Mouse (Mus musculus) forebrain, embryonic 12.5 days (tissue): ENCODE measurements at regions not wholly inside any gene's neighbourhood (a gene's known extent, or its start where the extent isn't known, plus 50 kb on each side); places are given as distances from the start of the nearest gene placed in this dataset.

Experiments
- ATAC-seq: fragments of 200-750 bp; cut with Nextera tagmentation; 2 replicates; pipeline ENCODE4 v1.8.0; 2017; ENCODE audit warnings: moderate TSS enrichment; ENCODE audit not compliant: low FRiP score
- H3K27ac ChIP-seq: fragments of 300-500 bp; sonication (generic); 2 replicates; pipeline ENCODE4 v1.5.1; 2016; ENCODE audit warnings: mild to moderate bottlenecking
- H3K27me3 ChIP-seq: fragments of 300-500 bp; sonication (generic); 2 replicates; pipeline ENCODE4 v1.6.1; 2016; ENCODE audit warnings: mild to moderate bottlenecking
- H3K36me3 ChIP-seq: fragments of 300-500 bp; sonication (generic); replicated peaks from 2 replicates; pipeline ENCODE4 v1.6.1; 2016; ENCODE audit warnings: mild to moderate bottlenecking
- H3K4me1 ChIP-seq: fragments of 300-500 bp; sonication (generic); 2 replicates; pipeline ENCODE4 v1.6.1; 2016
- H3K4me2 ChIP-seq: fragments of 300-500 bp; sonication (generic); 2 replicates; pipeline ENCODE4 v1.6.1; 2016; ENCODE audit warnings: mild to moderate bottlenecking, moderate library complexity
- H3K4me3 ChIP-seq: fragments of 300-500 bp; sonication (generic); replicated peaks from 2 replicates; pipeline ENCODE4 v1.5.1; 2016; ENCODE audit warnings: mild to moderate bottlenecking
- H3K9ac ChIP-seq: fragments of 300-500 bp; sonication (generic); 2 replicates; pipeline ENCODE4 v1.6.1; 2016; ENCODE audit warnings: mild to moderate bottlenecking
- H3K9me3 ChIP-seq: fragments of 300-500 bp; sonication (generic); 2 replicates; pipeline ENCODE4 v1.6.1; 2016
- WGBS: fragments of 180-500 bp; shearing (Covaris S2); methylation state at CpG from one replicate; pipeline ENCODE4 v1.1.7; 2016; 5-methylcytosine and 5-hydroxymethylcytosine counted together

- no peak for ATAC-seq
- WGBS, result 77% methylated on average over 2 of the region's 2 CpGs
- Histone ChIP-seq H3K4me3 (no peak overlapping the region), H3K4me2 (no peak overlapping the region), H3K9me3 (no peaks in the 10 kb centered on the region), H3K4me1 (no peaks in the 10 kb centered on the region), H3K36me3 (no peaks in the 10 kb centered on the region), H3K27me3 (no peaks in the 10 kb centered on the region), H3K9ac (no peak overlapping the region), H3K27ac (no peak overlapping the region)
Observed at GRCm38 (mm10) chr2:138733846-138734245, 477.5 kb downstream of the Btbd3 start.

DNA sequence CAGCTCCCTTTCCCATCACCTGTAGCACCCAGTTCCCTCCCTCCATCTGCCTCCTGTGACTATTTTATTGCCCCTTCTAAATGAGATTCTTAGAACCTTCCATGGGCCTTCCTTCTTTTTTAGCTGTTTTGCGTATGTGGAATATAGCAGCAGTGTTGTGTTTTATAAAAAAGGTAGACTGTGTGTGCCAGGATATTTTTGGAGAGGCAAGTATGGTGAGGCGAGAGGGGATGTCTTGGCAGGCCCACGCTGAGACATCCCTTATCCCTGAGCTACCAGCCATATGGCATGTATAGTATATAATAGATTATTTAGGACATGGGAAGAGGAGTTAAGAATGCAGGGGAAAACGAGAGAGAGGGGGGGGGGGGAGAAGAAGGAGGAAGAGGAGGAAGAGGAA, 488.4 kb downstream of the Btbd3 start:
- Histone ChIP-seq H3K36me3 (no peaks in the 10 kb centered on the region), H3K9ac (no peak overlapping the region), H3K27ac (no peak overlapping the region), H3K4me1 (no peaks in the 10 kb centered on the region), H3K4me2 (no peak overlapping the region), H3K27me3 (no peaks in the 10 kb centered on the region), H3K4me3 (no peak overlapping the region), H3K9me3 (no peaks in the 10 kb centered on the region)
- WGBS, result 82% methylated on average over 4 of the region's 4 CpGs
- no peak for ATAC-seq

DNA sequence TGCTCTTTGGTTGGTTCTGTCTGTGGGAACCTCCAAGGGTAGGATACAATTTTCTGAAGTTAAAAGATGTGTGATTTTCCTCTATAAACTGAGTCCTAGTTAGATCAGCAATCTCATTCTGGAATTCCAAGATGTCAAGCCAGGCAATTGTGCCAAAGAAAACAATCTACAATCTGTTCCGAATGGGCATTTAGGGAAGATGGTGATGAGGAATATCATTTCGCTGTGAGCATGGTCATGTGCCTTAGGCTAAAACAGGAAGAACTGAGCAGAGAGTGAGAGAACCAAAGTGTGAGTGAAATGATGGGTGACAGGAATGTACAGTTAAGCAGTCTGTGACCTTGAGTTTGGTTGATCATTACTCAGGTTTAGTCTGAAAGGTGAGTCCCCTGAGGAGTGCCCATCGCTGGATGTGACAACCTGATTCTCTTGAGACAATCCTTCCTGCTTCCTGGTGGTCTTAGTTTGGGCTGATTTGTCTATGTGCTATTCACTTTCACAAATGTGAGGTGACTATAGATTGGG, 504.1 kb downstream of the Btbd3 start:
- H3K4me2 ChIP-seq, result no peak overlapping the region
- H3K4me3 ChIP-seq, result no peak overlapping the region
- no peaks in the 10 kb centered on the region for H3K36me3 ChIP-seq
- H3K27me3 ChIP-seq, result no peaks in the 10 kb centered on the region
- no peaks in the 10 kb centered on the region for H3K9me3 ChIP-seq
- 89% methylated on average over 3 of the region's 3 CpGs for WGBS
- H3K4me1 ChIP-seq, result no peaks in the 10 kb centered on the region
- H3K9ac ChIP-seq, result no peak overlapping the region
- no peak overlapping the region for H3K27ac ChIP-seq
- ATAC-seq, result no peak

DNA sequence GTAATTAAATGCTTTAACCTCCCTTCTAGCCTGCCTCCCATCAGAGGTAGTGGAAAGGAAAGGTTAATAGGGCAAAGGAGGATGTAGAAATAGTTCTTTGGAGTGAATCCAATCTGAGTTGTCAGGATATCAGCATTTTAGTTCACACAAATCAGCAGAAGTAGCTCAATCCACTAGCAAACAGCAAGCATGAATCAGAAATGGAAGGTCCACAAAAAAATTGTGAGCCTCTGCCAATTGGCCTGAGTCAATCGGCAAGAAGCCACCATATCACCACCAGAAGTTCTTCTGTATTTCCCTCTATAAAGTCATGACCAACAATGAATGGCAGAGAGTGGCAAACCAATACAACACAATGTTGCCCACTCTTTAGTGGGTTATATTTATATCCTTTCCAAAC, 505.0 kb downstream of the Btbd3 start:
- Histone ChIP-seq H3K9ac (no peak overlapping the region), H3K4me2 (no peak overlapping the region), H3K9me3 (no peaks in the 10 kb centered on the region), H3K36me3 (no peaks in the 10 kb centered on the region), H3K27ac (no peak overlapping the region), H3K4me1 (peaks cover 3% of the 10 kb centered on the region; the same call in 1 of the 2 replicates), H3K27me3 (no peaks in the 10 kb centered on the region), H3K4me3 (no peak overlapping the region)
- no peak for ATAC-seq
- WGBS, result 96% methylated on average over 1 of the region's 1 CpGs

DNA sequence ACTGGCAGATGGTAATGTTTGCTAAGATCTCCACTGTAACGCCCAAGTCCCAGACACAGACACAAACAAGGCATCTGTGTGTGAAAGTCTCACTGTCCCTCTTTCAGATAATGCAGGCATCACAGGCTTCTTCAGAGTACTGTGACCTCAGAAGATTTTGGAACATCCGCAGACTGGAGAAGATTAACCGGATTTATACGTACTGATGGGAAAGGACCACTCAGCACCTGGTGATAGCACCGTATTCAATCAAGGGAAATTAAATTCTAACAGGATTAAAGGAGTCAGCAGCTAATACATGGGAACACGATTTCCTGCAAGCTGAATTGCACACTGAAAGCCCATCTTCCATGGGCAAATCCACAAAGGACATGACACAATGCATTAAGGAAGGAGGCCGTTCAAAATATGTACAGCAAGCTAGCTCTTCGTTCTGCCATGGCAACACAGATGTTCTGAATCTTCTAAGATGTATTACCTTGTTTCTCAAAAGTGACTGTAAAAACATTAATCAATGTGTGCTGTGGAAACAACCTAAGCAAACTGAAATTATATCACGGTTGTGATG, 510.0 kb downstream of the Btbd3 start:
- Histone ChIP-seq H3K4me2 (no peak overlapping the region), H3K9me3 (no peaks in the 10 kb centered on the region), H3K4me3 (no peak overlapping the region), H3K27me3 (no peaks in the 10 kb centered on the region), H3K9ac (no peak overlapping the region), H3K36me3 (no peaks in the 10 kb centered on the region), H3K27ac (no peak overlapping the region), H3K4me1 (peaks cover 11% of the 10 kb centered on the region; the same call in 1 of the 2 replicates)
- WGBS, result 62% methylated on average over 9 of the region's 9 CpGs
- ATAC-seq, result no peak

GRCm38 (mm10) chr2:138783781-138784180, 527.4 kb downstream of the Btbd3 start:
- Histone ChIP-seq H3K4me3 (no peak overlapping the region), H3K27ac (no peak overlapping the region), H3K27me3 (0 out of 2 replicates have a peak, but pooled peaks cover 2% of the 10 kb centered on the region), H3K36me3 (no peaks in the 10 kb centered on the region), H3K9ac (no peak overlapping the region), H3K9me3 (no peaks in the 10 kb centered on the region), H3K4me2 (no peak overlapping the region), H3K4me1 (no peaks in the 10 kb centered on the region; the same call in 1 of the 2 replicates)
- 86% methylated on average over 3 of the region's 3 CpGs for WGBS
- ATAC-seq, result no peak

DNA sequence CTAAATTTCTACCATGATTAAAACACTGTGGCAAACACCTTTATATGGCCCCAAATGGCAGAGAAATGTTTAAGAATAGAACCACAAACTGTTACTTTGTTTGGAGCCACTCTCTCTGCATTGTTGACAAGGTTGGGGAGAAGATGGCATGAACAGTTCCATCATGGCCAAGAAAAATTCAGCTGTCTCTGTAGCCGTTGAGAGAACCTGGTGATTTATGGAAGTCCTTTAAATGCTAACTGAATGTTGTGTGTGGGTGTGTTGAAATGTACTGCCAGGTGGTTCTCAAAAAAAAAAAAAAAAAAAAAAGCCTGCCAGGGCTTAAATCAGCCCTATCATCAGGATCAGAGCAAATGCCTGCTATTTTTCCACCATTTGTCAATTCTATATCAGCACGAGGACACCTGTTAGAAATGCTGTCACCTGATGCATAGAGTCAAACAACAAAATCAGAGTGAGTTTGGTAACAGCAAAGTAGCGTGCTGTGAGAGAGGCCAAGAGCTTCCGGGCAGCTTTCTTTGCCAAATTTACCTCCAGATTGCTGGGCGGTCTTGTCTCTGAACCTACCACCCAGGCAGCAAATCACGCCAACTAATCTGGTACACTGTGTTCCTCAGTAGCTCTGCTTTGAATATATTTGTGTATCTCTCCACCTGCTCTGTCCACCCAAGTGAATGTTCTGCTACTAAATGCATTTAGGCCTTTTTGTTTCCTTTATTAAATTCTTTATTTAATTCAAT, 536.5 kb downstream of the Btbd3 start:
- no peak for ATAC-seq
- 92% methylated on average over 6 of the region's 6 CpGs for WGBS
- Histone ChIP-seq H3K27ac (no peak overlapping the region), H3K4me1 (no peaks in the 10 kb centered on the region), H3K27me3 (no peaks in the 10 kb centered on the region), H3K4me2 (no peak overlapping the region), H3K9ac (no peak overlapping the region), H3K9me3 (no peaks in the 10 kb centered on the region), H3K4me3 (no peak overlapping the region), H3K36me3 (no peaks in the 10 kb centered on the region)

DNA sequence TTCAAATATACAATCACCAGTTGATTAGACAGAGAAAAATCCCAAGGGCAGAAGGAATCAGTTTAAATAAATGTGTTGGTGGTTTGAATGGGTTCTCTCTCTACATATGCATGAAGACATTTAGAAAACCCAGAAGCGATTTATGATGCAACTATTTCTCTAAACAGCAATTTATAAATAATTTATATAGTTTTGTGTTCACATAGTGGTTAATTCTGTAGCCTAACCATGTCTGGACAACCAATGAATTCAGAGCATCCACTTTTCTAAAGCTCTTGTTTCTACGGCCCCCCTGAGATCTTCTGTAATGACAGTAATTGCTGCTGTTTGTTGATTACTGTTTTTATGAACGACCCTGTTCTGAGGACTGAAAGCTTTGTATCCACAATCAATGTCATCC, 549.8 kb downstream of the Btbd3 start:
- Histone ChIP-seq H3K27ac (no peak overlapping the region), H3K36me3 (no peaks in the 10 kb centered on the region), H3K27me3 (no peaks in the 10 kb centered on the region), H3K9ac (no peak overlapping the region), H3K4me1 (no peaks in the 10 kb centered on the region), H3K9me3 (no peaks in the 10 kb centered on the region), H3K4me3 (no peak overlapping the region), H3K4me2 (no peak overlapping the region)
- ATAC-seq, result no peak
- 70% methylated on average over 3 of the region's 3 CpGs for WGBS

- Histone ChIP-seq H3K4me1 (no peaks in the 10 kb centered on the region), H3K27ac (no peak overlapping the region), H3K4me2 (no peak overlapping the region), H3K36me3 (no peaks in the 10 kb centered on the region), H3K27me3 (no peaks in the 10 kb centered on the region), H3K4me3 (no peak overlapping the region), H3K9ac (no peak overlapping the region), H3K9me3 (no peaks in the 10 kb centered on the region)
- WGBS, result 84% methylated on average over 2 of the region's 2 CpGs
- no peak for ATAC-seq
Observed at GRCm38 (mm10) chr2:138809767-138810166, 553.4 kb downstream of the Btbd3 start.

- no peak overlapping the region for H3K27ac ChIP-seq
- no peak overlapping the region for H3K4me3 ChIP-seq
- no peaks in the 10 kb centered on the region for H3K9me3 ChIP-seq
- H3K36me3 ChIP-seq, result no peaks in the 10 kb centered on the region
- WGBS, result 91% methylated on average over 4 of the region's 4 CpGs
- no peaks in the 10 kb centered on the region for H3K27me3 ChIP-seq
- no peak overlapping the region for H3K9ac ChIP-seq
- no peak for ATAC-seq
- H3K4me1 ChIP-seq, result no peaks in the 10 kb centered on the region
- no peak overlapping the region for H3K4me2 ChIP-seq
Observed at GRCm38 (mm10) chr2:138820489-138820888, 564.1 kb downstream of the Btbd3 start.

DNA sequence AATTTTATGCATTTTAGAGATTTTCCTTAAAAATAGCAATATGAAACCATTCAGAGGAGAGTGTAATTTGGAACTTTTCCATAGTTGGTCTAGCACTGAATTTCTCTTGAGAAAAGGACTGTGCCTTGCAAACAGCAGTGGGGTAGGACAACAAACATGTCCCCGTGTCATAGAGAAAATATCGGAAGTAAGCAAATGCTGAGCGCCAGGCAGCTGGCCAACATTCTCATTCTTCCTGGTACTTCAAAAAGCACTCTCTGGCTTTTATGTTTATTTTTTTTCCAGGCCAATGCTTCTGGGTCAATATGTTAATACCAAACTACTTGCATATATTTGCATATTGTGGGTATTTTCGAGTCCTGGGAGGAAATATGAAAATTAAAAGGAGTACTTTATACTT, 568.5 kb downstream of the Btbd3 start:
- Histone ChIP-seq H3K27me3 (no peaks in the 10 kb centered on the region), H3K4me3 (no peak overlapping the region), H3K9ac (no peak overlapping the region), H3K4me2 (no peak overlapping the region), H3K4me1 (no peaks in the 10 kb centered on the region), H3K36me3 (no peaks in the 10 kb centered on the region), H3K9me3 (no peaks in the 10 kb centered on the region), H3K27ac (no peak overlapping the region)
- ATAC-seq, result no peak
- 78% methylated on average over 4 of the region's 4 CpGs for WGBS

- no peak overlapping the region for H3K4me2 ChIP-seq
- H3K4me1 ChIP-seq, result no peaks in the 10 kb centered on the region
- no peak overlapping the region for H3K4me3 ChIP-seq
- H3K9me3 ChIP-seq, result no peaks in the 10 kb centered on the region
- no peaks in the 10 kb centered on the region for H3K27me3 ChIP-seq
- peak; percentile 57; the same call in 1 of the 2 replicates for ATAC-seq
- H3K27ac ChIP-seq, result no peak overlapping the region
- 55% methylated on average over 2 of the region's 2 CpGs for WGBS
- H3K36me3 ChIP-seq, result no peaks in the 10 kb centered on the region
- H3K9ac ChIP-seq, result no peak overlapping the region
Observed at GRCm38 (mm10) chr2:138827813-138828570, 571.6 kb downstream of the Btbd3 start.
